Mouse (Mus musculus): Measurements from ENCODE around the gene Birc5.

DNA sequence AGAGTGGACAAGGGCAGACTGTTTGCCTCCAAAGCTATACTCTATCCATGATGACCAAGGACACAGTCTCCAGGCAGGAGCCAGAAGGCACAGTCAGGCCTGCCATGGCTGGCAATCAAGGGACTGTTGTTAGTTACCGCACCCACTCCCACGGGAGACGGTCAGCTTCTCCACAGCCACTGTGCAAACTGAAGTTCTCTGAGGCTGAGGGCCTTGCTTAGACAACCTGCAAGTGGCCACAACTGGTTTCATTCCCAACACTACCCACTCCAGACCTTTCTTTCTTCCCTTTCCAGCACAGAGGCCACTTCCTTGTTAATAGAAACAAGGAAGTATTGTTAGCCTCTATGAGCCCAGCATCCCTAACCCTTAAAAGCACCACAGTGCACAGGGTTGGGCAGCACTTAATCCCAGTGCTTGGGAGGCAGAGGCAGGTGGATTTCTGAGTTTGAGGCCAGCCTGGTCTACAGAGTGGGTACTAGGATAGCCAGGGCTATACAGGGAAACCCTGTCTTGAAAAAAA, 45.8 kb upstream of the Birc5 start:
- no peak for TF ChIP-seq GATA1 (IDR thresholded peaks at IDR 0.05; ENCODE audit: low read length)
- no peak for TF ChIP-seq TAL1 (IDR thresholded peaks at IDR 0.05; ENCODE audit: low read length)
